Mouse (Mus musculus) lung, embryonic 15.5 days (tissue): ENCODE data around the gene Gdf7. TPM values are rescaled to one million over a fixed set of nuclear protein-coding genes. Genes with fewer than 3 reads are reported as not detected.

ENCODE experiments used
- ATAC-seq: fragments of 200-750 bp; cut with Nextera tagmentation; 2 replicates; pipeline ENCODE4 v1.8.0; 2017; ENCODE audit warnings: moderate number of reproducible peaks, borderline replicate concordance; ENCODE audit not compliant: low FRiP score, low TSS enrichment; ENCODE audit errors: extremely low read depth
- H3K27ac ChIP-seq: fragments of 300-500 bp; sonication (generic); 2 replicates; pipeline ENCODE4 v1.5.1; 2015; ENCODE audit warnings: moderate library complexity, mild to moderate bottlenecking, inconsistent platforms
- H3K27me3 ChIP-seq: fragments of 300-500 bp; sonication (generic); 2 replicates; pipeline ENCODE4 v1.6.1; 2015; ENCODE audit warnings: inconsistent platforms
- H3K36me3 ChIP-seq: fragments of 300-500 bp; sonication (generic); 2 replicates; pipeline ENCODE4 v1.6.1; 2015; ENCODE audit warnings: inconsistent platforms
- H3K4me1 ChIP-seq: fragments of 300-500 bp; sonication (generic); 2 replicates; pipeline ENCODE4 v1.6.1; 2015; ENCODE audit warnings: inconsistent platforms
- H3K4me2 ChIP-seq: fragments of 300-500 bp; sonication (generic); 2 replicates; pipeline ENCODE4 v1.6.1; 2015; ENCODE audit warnings: inconsistent platforms, mild to moderate bottlenecking, moderate library complexity
- H3K4me3 ChIP-seq: fragments of 300-500 bp; sonication (generic); 2 replicates; pipeline ENCODE4 v1.5.1; 2015; ENCODE audit warnings: mild to moderate bottlenecking, inconsistent platforms
- H3K9ac ChIP-seq: fragments of 300-500 bp; sonication (generic); 2 replicates; pipeline ENCODE4 v1.6.1; 2015; ENCODE audit warnings: inconsistent platforms
- H3K9me3 ChIP-seq: fragments of 300-500 bp; sonication (generic); 2 replicates; pipeline ENCODE4 v1.6.1; 2016; ENCODE audit warnings: inconsistent platforms
- WGBS: fragments of 180-500 bp; shearing (Covaris S2); methylation state at CpG from one replicate; pipeline ENCODE4 v1.1.7; 2015; 5-methylcytosine and 5-hydroxymethylcytosine counted together
- polyA plus RNA-seq: library from polyadenylated mRNA; unstranded; fragments of >200 nt; fragmentation: Nextera tagmentation; extraction: Ambion mirVana; gene quantifications from 2 replicates; pipeline ENCODE4 v1.2.1, GENCODE M21; 2015

Gdf7 gene
- polyA plus RNA-seq, result not detected in 2 replicates

- Histone ChIP-seq H3K4me3 (peak within 1 kb of the TSS; percentile 40), H3K36me3 (no peaks in the 10 kb centered on the region), H3K4me2 (peak within 1 kb of the TSS; percentile 84), H3K27ac (no peak within 1 kb of the TSS), H3K4me1 (peaks cover 32% of the 10 kb centered on the region), H3K27me3 (peaks cover 94% of the 10 kb centered on the region), H3K9ac (no peak within 1 kb of the TSS), H3K9me3 (no peaks in the 10 kb centered on the region)
- peak; percentile 9; the same call in 1 of the 2 replicates for ATAC-seq
- under 1% methylated on average over 53 of the region's 53 CpGs for WGBS
Observed at GRCm38 (mm10) chr12:8301841-8302431, at the start of gene Gdf7. Gene Gdf7, minus strand, starts transcription at chr12:8301954.

- Histone ChIP-seq H3K9ac (no peak overlapping the region), H3K27ac (peak overlapping the region; percentile 72; the same call in 1 of the 2 replicates), H3K4me1 (peaks cover 29% of the 10 kb centered on the region), H3K9me3 (no peaks in the 10 kb centered on the region), H3K36me3 (no peaks in the 10 kb centered on the region), H3K27me3 (no peaks in the 10 kb centered on the region), H3K4me2 (no peak overlapping the region), H3K4me3 (no peak overlapping the region)
- ATAC-seq, result peak; percentile 37; the same call in 1 of the 2 replicates
- 24% methylated on average over 4 of the region's 4 CpGs for WGBS
Observed at GRCm38 (mm10) chr12:8351025-8351903, 49.5 kb upstream of the Gdf7 start.

DNA sequence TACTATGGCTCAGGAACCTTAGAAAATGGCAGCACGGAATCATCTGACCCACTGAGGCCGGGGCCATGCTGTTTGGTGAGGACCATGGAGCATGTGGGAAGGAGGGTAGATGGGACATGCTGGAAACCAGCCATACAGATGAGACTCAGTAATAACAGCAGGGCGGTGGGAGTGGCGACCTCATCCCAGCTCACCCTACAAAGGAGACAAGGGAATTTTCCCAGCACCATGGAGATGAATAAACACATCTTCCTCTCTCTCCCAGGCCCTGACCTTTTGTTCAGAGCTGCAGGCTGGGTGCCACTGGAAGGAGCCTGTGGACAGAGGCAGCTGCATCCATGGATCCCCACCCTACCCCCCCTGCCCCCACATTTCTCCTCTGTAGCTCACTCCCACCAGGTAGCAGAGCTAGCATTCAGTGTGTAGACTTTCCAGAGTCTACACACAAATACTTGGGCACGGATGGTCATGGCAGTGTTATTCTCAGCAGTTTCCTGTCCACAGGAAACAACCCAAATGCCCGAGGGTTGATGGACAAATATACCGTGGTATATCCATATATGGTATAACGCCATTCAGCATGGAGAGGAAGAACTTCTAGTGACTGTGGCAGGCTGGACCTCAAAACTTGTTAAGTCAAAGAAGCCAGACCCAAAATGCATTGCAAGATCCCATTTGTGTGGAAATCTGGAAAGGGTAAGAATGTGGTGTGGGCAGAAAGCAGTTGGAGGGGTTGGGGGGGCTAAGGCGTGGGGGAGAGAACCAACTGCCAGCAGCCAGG lies 47.2 kb upstream of the Gdf7 start:
- peak; percentile 28; the same call in 1 of the 2 replicates for ATAC-seq
- Histone ChIP-seq H3K9ac (no peak overlapping the region), H3K36me3 (no peaks in the 10 kb centered on the region), H3K4me3 (no peak overlapping the region), H3K4me1 (peaks cover 29% of the 10 kb centered on the region), H3K4me2 (no peak overlapping the region), H3K9me3 (no peaks in the 10 kb centered on the region), H3K27ac (peak overlapping the region; percentile 72), H3K27me3 (no peaks in the 10 kb centered on the region)
- 55% methylated on average over 9 of the region's 9 CpGs for WGBS

- no peak overlapping the region for H3K4me2 ChIP-seq
- no peaks in the 10 kb centered on the region for H3K36me3 ChIP-seq
- H3K27ac ChIP-seq, result peak overlapping the region; percentile 72
- H3K9me3 ChIP-seq, result no peaks in the 10 kb centered on the region
- WGBS, result 73% methylated on average over 8 of the region's 8 CpGs
- ATAC-seq, result no peak
- H3K27me3 ChIP-seq, result no peaks in the 10 kb centered on the region
- no peak overlapping the region for H3K9ac ChIP-seq
- no peak overlapping the region for H3K4me3 ChIP-seq
- peaks cover 29% of the 10 kb centered on the region for H3K4me1 ChIP-seq
Observed at GRCm38 (mm10) chr12:8347746-8348462, 46.1 kb upstream of the Gdf7 start.

DNA sequence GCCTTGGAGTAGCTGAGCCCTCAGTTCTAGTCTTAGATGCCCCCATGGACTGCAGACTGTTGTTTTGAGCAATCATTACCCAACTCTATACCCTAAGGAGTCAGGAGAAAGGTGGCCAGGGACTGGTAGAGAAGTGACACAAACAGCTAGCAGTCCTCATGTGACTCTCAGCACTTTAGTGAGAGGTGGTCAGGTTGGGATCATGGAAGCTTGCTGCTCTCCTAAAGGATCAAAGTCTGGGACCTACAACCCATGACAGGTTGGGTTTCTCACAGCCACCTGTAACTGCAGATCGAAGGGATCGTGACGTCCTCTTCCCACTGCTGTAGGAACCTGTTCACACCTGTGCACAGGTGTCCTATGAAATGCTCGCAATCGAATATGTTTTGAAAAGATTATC lies 43.8 kb upstream of the Gdf7 start:
- Histone ChIP-seq H3K9me3 (no peaks in the 10 kb centered on the region), H3K27me3 (no peaks in the 10 kb centered on the region), H3K4me1 (peaks cover 23% of the 10 kb centered on the region), H3K4me2 (no peak overlapping the region), H3K4me3 (no peak overlapping the region), H3K36me3 (peaks cover 5% of the 10 kb centered on the region), H3K9ac (no peak overlapping the region), H3K27ac (peak overlapping the region; percentile 69)
- WGBS, result 89% methylated on average over 5 of the region's 5 CpGs
- ATAC-seq, result no peak

GRCm38 (mm10) chr12:8344897-8345296 lies 43.1 kb upstream of the Gdf7 start:
- WGBS, result 46% methylated on average over 9 of the region's 9 CpGs
- Histone ChIP-seq H3K27me3 (no peaks in the 10 kb centered on the region), H3K27ac (peak overlapping the region; percentile 69), H3K9me3 (no peaks in the 10 kb centered on the region), H3K4me1 (peaks cover 25% of the 10 kb centered on the region), H3K9ac (no peak overlapping the region), H3K4me3 (no peak overlapping the region), H3K36me3 (peaks cover 5% of the 10 kb centered on the region), H3K4me2 (0 out of 2 replicates have a peak overlapping the region, but pooled peaks have one; percentile 2)
- peak; percentile 60 for ATAC-seq

DNA sequence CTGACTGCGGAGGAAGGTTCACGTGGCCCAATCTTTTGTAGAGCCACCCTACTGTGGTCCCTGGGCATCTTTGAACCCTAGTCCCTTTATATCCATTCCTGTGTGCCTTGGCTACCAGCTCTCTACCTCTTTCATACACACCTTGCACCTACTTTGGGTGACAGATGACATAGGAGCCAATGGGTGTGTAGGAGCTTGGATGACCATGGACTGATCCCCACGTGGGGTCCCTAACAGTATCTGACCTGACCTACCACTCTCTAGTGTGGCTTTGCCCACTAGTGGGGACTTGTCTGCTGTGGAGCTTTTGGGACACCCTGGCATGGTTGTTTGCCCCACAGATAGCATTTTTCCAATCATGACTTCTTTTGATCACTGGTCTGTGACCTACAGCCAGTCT lies 41.6 kb upstream of the Gdf7 start:
- Histone ChIP-seq H3K9ac (no peak overlapping the region), H3K36me3 (peaks cover 5% of the 10 kb centered on the region), H3K27ac (no peak overlapping the region), H3K4me3 (no peak overlapping the region), H3K27me3 (no peaks in the 10 kb centered on the region), H3K9me3 (no peaks in the 10 kb centered on the region), H3K4me2 (no peak overlapping the region), H3K4me1 (peaks cover 25% of the 10 kb centered on the region)
- WGBS, result 94% methylated on average over 3 of the region's 3 CpGs
- no peak for ATAC-seq

GRCm38 (mm10) chr12:8341008-8341407 lies 39.3 kb upstream of the Gdf7 start:
- H3K27ac ChIP-seq, result no peak overlapping the region
- 85% methylated on average over 6 of the region's 6 CpGs for WGBS
- no peak overlapping the region for H3K4me3 ChIP-seq
- no peak overlapping the region for H3K9ac ChIP-seq
- H3K4me1 ChIP-seq, result peaks cover 29% of the 10 kb centered on the region
- H3K36me3 ChIP-seq, result peaks cover 14% of the 10 kb centered on the region
- no peak overlapping the region for H3K4me2 ChIP-seq
- no peak for ATAC-seq
- H3K9me3 ChIP-seq, result no peaks in the 10 kb centered on the region
- no peaks in the 10 kb centered on the region for H3K27me3 ChIP-seq

DNA sequence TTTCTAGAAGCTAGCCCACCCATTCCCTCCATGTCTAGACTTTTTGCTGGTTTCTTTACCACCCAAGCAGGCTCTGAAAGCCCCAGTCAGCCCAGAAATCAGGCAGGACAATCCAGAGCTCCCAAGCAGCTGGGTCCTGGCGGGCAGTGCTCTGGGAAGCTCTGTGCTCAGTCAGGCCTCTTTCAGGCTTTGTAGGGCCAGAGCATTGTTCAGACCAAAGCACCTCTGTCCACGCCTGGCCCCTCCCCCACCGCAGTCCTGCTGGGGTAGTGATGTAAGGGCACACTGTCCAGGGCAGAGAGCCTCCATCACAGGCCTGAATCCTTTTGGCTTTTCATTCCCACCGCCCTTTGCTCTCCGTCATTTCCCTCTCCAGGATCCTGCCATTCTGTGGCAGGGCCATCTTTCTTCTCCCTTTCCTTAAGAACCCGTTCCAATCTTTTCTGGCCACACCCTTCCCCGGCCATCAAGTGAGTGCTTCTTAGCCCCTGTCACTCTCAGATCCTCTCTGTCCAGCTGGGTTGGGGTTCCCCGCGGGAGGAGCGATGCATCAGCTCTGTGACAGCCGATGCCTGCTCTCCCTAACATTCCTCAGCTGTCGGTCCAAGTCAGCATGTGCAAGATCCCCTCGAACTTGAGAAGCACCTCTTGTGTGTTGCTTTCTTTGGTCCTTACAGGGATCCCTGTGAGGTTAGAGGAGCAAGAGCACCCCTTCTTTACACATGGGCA lies 38.0 kb upstream of the Gdf7 start:
- Histone ChIP-seq H3K4me2 (no peak overlapping the region), H3K27ac (0 out of 2 replicates have a peak overlapping the region, but pooled peaks have one; percentile 31), H3K36me3 (peaks cover 14% of the 10 kb centered on the region), H3K4me1 (peaks cover 29% of the 10 kb centered on the region), H3K9me3 (no peaks in the 10 kb centered on the region), H3K4me3 (no peak overlapping the region), H3K9ac (no peak overlapping the region), H3K27me3 (no peaks in the 10 kb centered on the region)
- ATAC-seq, result peak; percentile 39; the same call in 1 of the 2 replicates
- WGBS, result 36% methylated on average over 13 of the region's 13 CpGs

- Histone ChIP-seq H3K9ac (no peak overlapping the region), H3K4me2 (no peak overlapping the region), H3K9me3 (no peaks in the 10 kb centered on the region), H3K4me3 (no peak overlapping the region), H3K36me3 (peaks cover 14% of the 10 kb centered on the region), H3K4me1 (peaks cover 29% of the 10 kb centered on the region), H3K27ac (no peak overlapping the region), H3K27me3 (no peaks in the 10 kb centered on the region)
- no peak for ATAC-seq
- WGBS, result 73% methylated on average over 8 of the region's 8 CpGs
Observed at GRCm38 (mm10) chr12:8338918-8339317, 37.2 kb upstream of the Gdf7 start.
